Mouse (Mus musculus): Measurements from ENCODE around the gene Tm9sf4.

Gene Tm9sf4

GRCm38 (mm10) chr2:153160844-153161683, at the start of gene Tm9sf4:
Gene Tm9sf4 (plus strand): TSS chr2:153161303.
- in situ Hi-C loops (cut with MboI, MseI): loop anchor here in 1 of 2 experiments (5.0 kb wide), 1 partner anchor 71 kb away; no protein-coding TSS in a partner anchor

GRCm38 (mm10) chr2:153115679-153116081, 45.4 kb upstream of the Tm9sf4 start:
- in situ Hi-C loops (cut with MboI, MseI): no loop called here

GRCm38 (mm10) chr2:153117051-153117486, 44.0 kb upstream of the Tm9sf4 start:
- in situ Hi-C loops (cut with MboI, MseI): no loop called here

GRCm38 (mm10) chr2:153119488-153119887, 41.6 kb upstream of the Tm9sf4 start:
- in situ Hi-C loops (cut with MboI, MseI): no loop called here

GRCm38 (mm10) chr2:153120126-153120525, 41.0 kb upstream of the Tm9sf4 start:
- in situ Hi-C loops (cut with MboI, MseI): no loop called here

- in situ Hi-C loops (cut with MboI, MseI): no loop called here
Observed at GRCm38 (mm10) chr2:153121821-153122615, 39.1 kb upstream of the Tm9sf4 start.

- in situ Hi-C loops (cut with MboI, MseI): no loop called here
Observed at GRCm38 (mm10) chr2:153122701-153123100, 38.4 kb upstream of the Tm9sf4 start.

GRCm38 (mm10) chr2:153125875-153126274, 35.2 kb upstream of the Tm9sf4 start:
- in situ Hi-C loops (cut with MboI, MseI): no loop called here

GRCm38 (mm10) chr2:153131019-153131418, 30.1 kb upstream of the Tm9sf4 start:
- in situ Hi-C loops (cut with MboI, MseI): no loop called here

- in situ Hi-C loops (cut with MboI, MseI): no loop called here
Observed at GRCm38 (mm10) chr2:153134237-153134636, 26.9 kb upstream of the Tm9sf4 start.

- in situ Hi-C loops (cut with MboI, MseI): no loop called here
Observed at GRCm38 (mm10) chr2:153136211-153136610, 24.9 kb upstream of the Tm9sf4 start.

- in situ Hi-C loops (cut with MboI, MseI): no loop called here
Observed at GRCm38 (mm10) chr2:153139158-153139557, 21.9 kb upstream of the Tm9sf4 start.

GRCm38 (mm10) chr2:153139996-153140613, 21.0 kb upstream of the Tm9sf4 start:
- in situ Hi-C loops (cut with MboI, MseI): loop anchor here (5.0 kb wide), 3 partner anchors 58 to 277 kb away; partner anchors contain the start of gene Mylk2 (in 2 of the 2)

- in situ Hi-C loops (cut with MboI, MseI): loop anchor here (5.0 kb wide), 3 partner anchors 60 to 275 kb away; partner anchors contain the start of gene Mylk2 (in 2 of the 2)
Observed at GRCm38 (mm10) chr2:153142620-153143199, 18.4 kb upstream of the Tm9sf4 start.

GRCm38 (mm10) chr2:153145346-153145745, 15.8 kb upstream of the Tm9sf4 start:
- in situ Hi-C loops (cut with MboI, MseI): no loop called here

GRCm38 (mm10) chr2:153147236-153147635, 13.9 kb upstream of the Tm9sf4 start:
- in situ Hi-C loops (cut with MboI, MseI): no loop called here

- in situ Hi-C loops (cut with MboI, MseI): no loop called here
Observed at GRCm38 (mm10) chr2:153147715-153148114, 13.4 kb upstream of the Tm9sf4 start.

GRCm38 (mm10) chr2:153149742-153150141, 11.4 kb upstream of the Tm9sf4 start:
- in situ Hi-C loops (cut with MboI, MseI): no loop called here

GRCm38 (mm10) chr2:153151026-153151425, 10.1 kb upstream of the Tm9sf4 start:
- in situ Hi-C loops (cut with MboI, MseI): no loop called here

GRCm38 (mm10) chr2:153151926-153152665, 9.0 kb upstream of the Tm9sf4 start:
- in situ Hi-C loops (cut with MboI, MseI): no loop called here

GRCm38 (mm10) chr2:153153033-153153450, 8.1 kb upstream of the Tm9sf4 start:
- in situ Hi-C loops (cut with MboI, MseI): no loop called here

Data from T-helper 17 cell (primary cell).